Comparison of ENCODE assay signal across 8 mouse cellular contexts in genomic region chr2:152827321-152828010, GRCm38 (mm10). TPM values are rescaled to one million over a fixed set of nuclear protein-coding genes. Genes with fewer than 3 reads are reported as not detected.
DNase-seq lines count a peak whose midpoint lies in the region; ATAC-seq and TF ChIP-seq lines count a peak whose summit lies in the region.

No protein-coding gene starts in this region.

- H3K36me3 ChIP-seq in forebrain, embryonic 15.5 days = no peaks in the 10 kb centered on the region
- H3K36me3 ChIP-seq in liver, embryonic 13.5 days = peaks cover 52% of the 10 kb centered on the region
- peaks cover 1% of the 10 kb centered on the region; the same call in 1 of the 2 replicates for H3K36me3 ChIP-seq in small intestine, adult 2 months (ENCODE audit: control insufficient read depth, insufficient read depth, low read length)

- H3K9ac ChIP-seq in forebrain, embryonic 15.5 days (replicated peaks) = peak overlapping the region; percentile 13
- H3K9ac ChIP-seq in liver, embryonic 13.5 days = peak overlapping the region; percentile 96

- peak overlapping the region; percentile 75 for H3K4me2 ChIP-seq in forebrain, embryonic 15.5 days (replicated peaks)
- peak overlapping the region; percentile 86 for H3K4me2 ChIP-seq in liver, embryonic 13.5 days

- H3K4me3 ChIP-seq in forebrain, embryonic 15.5 days = peak overlapping the region; percentile 73
- peak overlapping the region; percentile 88 for H3K4me3 ChIP-seq in liver, embryonic 13.5 days (replicated peaks)
- no peak overlapping the region for H3K4me3 ChIP-seq in small intestine, adult 2 months (ENCODE audit: low read depth, low read length)

- no peaks in the 10 kb centered on the region for H3K9me3 ChIP-seq in forebrain, embryonic 15.5 days
- H3K9me3 ChIP-seq in liver, embryonic 13.5 days (replicated peaks) = no peaks in the 10 kb centered on the region

- DNase-seq in cerebellum, adult 9-10 months = peak; percentile 49
- DNase-seq in cerebellum, postnatal 10 days = no peak
- DNase-seq in 3T3-L1 (ENCODE audit: low read depth, low spot score) = peak; percentile 68
- DNase-seq in liver, embryonic 13.5 days = no peak
- no peak for DNase-seq in right cerebral cortex, adult 18-20 months
- no peak for DNase-seq in testis, postnatal 14 days (ENCODE audit: low spot score)

- ATAC-seq in forebrain, embryonic 15.5 days (replicated peaks) = no peak
- ATAC-seq in liver, embryonic 13.5 days (ENCODE audit: low read depth) = no peak

- peaks cover 66% of the 10 kb centered on the region for H3K4me1 ChIP-seq in forebrain, embryonic 15.5 days
- H3K4me1 ChIP-seq in liver, embryonic 13.5 days (replicated peaks) = peaks cover 76% of the 10 kb centered on the region
- H3K4me1 ChIP-seq in small intestine, adult 2 months (ENCODE audit: control insufficient read depth, insufficient read depth, insufficient read length, low read length) = peaks cover 35% of the 10 kb centered on the region; the same call in 1 of the 2 replicates

- no peak for TF ChIP-seq CTCF in small intestine, adult 2 months (IDR thresholded peaks at IDR 0.05; ENCODE audit: extremely low read depth, insufficient read length, insufficient replicate concordance, low read depth, low read length)

- WGBS in forebrain, embryonic 15.5 days = 88% methylated on average over 8 of the region's 8 CpGs
- 77% methylated on average over 8 of the region's 8 CpGs for WGBS in liver, embryonic 13.5 days (ENCODE audit: insufficient replicate concordance)
- WGBS in small intestine, adult 2 months = 33% methylated on average over 8 of the region's 8 CpGs

- TF ChIP-seq POLR2A in small intestine, adult 2 months (IDR thresholded peaks at IDR 0.05; ENCODE audit: low read depth, low read length) = no peak

- H3K27ac ChIP-seq in forebrain, embryonic 15.5 days (replicated peaks) = no peak overlapping the region
- H3K27ac ChIP-seq in liver, embryonic 13.5 days = peak overlapping the region; percentile 98
- H3K27ac ChIP-seq in small intestine, adult 2 months (ENCODE audit: insufficient read depth, low read depth, low read length) = peak overlapping the region; percentile 91

- no peaks in the 10 kb centered on the region for H3K27me3 ChIP-seq in forebrain, embryonic 15.5 days
- no peaks in the 10 kb centered on the region for H3K27me3 ChIP-seq in liver, embryonic 13.5 days
- H3K27me3 ChIP-seq in small intestine, adult 2 months (ENCODE audit: control insufficient read depth, insufficient read depth, low read length) = no peaks in the 10 kb centered on the region

RNA-seq across cellular contexts. Expression of gene Bcl2l1, which starts 4.1 kb away (rescaled TPM):
- polyA plus RNA-seq in forebrain, embryonic 15.5 days (2015; fragmentation: Nextera tagmentation; extraction: Ambion mirVana) = 179 and 183 TPM in 2 replicates
- 148 and 164 TPM in 2 replicates for polyA plus RNA-seq in liver, embryonic 13.5 days (2015; fragmentation: Nextera tagmentation; extraction: Ambion mirVana)
- 20.7 and 53.8 TPM in 2 replicates for polyA plus RNA-seq in small intestine, adult 2 months (2012; rRNA removed)

RNA-seq across cellular contexts. Expression of gene Tpx2, which starts 20.3 kb away (rescaled TPM):
- 50.6 and 51.1 TPM in 2 replicates for polyA plus RNA-seq in forebrain, embryonic 15.5 days (2015; fragmentation: Nextera tagmentation; extraction: Ambion mirVana)
- polyA plus RNA-seq in liver, embryonic 13.5 days (2015; fragmentation: Nextera tagmentation; extraction: Ambion mirVana) = 59.8 and 79.4 TPM in 2 replicates
- 0.52 and 1.3 TPM in 2 replicates for polyA plus RNA-seq in small intestine, adult 2 months (2012; rRNA removed)

Comparison
In these comparisons a context has a peak if more than half of its experiments do, and no peak if none do; other contexts are left out.
1. DNase-seq: peak in cerebellum, adult 9-10 months (single experiment) and 3T3-L1 (single experiment); none in cerebellum, postnatal 10 days (0 of 2), liver, embryonic 13.5 days (single experiment), right cerebral cortex, adult 18-20 months (single experiment) and testis, postnatal 14 days (single experiment).
2. RNA of gene Tpx2, which starts 20.3 kb away (polyA plus RNA-seq): 59.8 to 79.4 TPM in liver, embryonic 13.5 days and 50.6 to 51.1 TPM in forebrain, embryonic 15.5 days; 0.52 to 1.3 TPM in small intestine, adult 2 months; every median in the first group is over 10 times any median in the second.